Mouse (Mus musculus) cerebellum, adult 11 months (tissue): ENCODE results near the gene Gpr153.

ENCODE experiments used
- DNase-seq: peaks from one replicate; pipeline ENCODE4 v3.0.0; 2022

Gpr153 gene

DNA sequence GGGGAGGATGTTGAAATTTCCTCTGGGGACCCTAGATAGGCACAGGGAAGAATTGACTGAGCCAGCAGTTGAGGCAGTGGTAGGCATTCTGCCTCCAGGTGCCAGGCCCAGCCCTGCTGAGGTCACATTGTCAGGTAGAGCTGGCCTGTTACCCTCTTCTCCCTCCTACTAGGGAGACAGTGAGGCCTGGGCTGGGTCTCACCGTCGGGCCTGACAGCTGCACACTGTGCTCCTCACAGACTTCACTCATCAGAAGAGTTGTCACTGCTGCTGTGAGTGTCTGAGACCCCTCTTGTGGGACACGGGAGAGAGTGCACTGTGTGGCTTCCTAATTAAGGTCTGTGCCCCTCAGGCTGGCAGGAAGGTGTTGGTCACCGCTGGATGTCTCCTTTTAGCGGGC lies 8.2 kb upstream of the Gpr153 start:
- DNase-seq, result no peak

DNA sequence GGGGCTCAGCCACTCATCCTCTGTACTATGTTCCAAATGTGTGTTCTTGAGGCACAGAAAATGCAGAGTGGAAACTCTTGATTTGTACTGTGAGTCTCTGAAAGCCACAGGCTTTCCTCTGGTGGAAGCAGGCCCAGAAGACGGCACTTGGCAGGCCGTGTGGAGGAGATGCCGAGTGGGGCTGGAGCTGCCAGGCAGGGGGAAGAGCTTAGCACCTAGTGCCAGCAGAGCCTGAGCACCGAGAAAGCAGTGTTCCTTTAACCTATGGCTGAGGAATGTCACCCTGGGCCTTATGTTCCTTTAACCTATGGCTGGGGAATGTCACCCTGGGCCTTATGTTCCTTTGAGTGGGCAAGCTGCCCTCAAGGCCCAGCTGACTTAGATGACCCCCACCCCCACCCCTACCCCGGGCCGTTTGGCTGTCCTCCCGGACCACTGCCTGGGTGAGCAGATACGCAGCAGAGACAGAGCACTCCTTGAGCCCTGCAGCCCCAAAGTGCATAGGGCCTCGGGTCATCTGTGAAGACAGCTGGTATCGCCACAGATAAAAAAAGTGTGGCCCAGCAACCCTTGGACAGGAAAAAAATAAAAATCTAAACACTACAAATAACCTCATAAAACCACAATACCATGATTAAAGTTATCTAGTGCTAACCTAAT lies 7.7 kb upstream of the Gpr153 start:
- DNase-seq, result peak; percentile 74

DNA sequence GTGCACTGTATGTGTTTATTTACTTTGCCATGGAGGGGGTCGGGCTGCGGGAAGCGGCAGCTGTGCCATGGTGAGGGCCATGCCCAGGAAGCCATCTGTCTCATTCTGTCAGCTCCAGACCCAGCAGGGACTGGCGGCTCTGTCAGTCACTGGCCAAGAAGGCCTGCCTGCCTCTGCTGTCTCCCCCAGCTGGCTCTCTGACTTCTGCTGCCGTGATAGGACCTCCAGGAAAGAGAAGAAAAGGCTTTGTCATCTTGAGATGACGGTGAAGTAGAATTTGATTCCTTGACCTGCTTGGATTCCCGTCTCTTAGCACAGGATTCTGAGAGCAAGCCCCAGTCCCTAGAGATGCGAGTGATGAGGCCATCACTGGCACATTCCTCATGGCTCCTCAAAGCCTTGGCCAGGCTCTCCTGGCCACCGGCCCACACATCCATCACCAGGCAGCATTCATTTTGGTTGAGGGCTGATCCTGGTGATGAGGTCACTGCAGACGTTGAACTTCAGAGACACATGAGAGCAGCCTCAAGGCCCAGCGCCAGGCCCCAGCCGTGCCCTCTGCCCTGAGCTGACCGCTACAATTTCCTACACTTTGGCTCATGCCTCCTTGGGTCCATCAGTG lies 6.2 kb upstream of the Gpr153 start:
- DNase-seq, result peak; percentile 79

DNA sequence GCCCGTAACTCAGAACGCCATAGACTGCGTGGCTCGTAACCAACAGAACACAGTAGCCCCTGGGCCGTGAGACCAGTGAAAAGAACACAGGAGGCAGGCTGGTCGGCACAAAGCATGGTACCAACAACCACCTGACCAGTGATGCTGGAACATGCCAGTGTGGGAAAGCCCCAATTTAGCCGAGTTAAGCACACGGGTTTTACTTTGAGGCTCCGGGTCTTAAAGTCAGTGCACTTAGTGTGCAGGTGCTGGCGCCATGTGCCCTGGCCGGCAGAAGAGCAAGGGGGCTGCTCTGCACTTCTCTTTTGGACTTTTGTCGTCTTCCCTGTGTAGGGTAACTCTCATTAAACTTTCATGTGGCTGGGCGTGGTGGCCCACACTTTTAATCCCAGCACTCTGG lies 4.1 kb upstream of the Gpr153 start:
- DNase-seq, result no peak

DNA sequence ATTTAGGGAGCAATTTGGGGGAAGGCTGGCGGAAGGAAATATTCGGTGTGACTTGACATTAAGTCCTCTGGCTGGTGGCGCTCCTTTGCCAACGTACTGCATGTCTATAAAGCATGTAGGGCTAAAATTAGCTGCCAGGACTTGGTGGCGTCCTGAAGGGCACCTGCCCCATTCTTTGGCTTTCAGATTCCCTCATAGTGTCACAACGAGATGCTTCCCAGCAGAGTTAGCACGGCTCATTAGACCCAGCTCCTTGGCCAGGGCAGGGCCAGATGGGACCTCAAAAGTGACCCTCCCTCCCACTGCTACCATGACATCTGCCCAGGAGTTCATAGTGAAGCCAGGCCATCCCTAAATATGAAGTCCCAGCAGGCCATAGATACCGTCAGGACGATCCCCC lies 3.4 kb upstream of the Gpr153 start:
- DNase-seq, result peak; percentile 24

DNA sequence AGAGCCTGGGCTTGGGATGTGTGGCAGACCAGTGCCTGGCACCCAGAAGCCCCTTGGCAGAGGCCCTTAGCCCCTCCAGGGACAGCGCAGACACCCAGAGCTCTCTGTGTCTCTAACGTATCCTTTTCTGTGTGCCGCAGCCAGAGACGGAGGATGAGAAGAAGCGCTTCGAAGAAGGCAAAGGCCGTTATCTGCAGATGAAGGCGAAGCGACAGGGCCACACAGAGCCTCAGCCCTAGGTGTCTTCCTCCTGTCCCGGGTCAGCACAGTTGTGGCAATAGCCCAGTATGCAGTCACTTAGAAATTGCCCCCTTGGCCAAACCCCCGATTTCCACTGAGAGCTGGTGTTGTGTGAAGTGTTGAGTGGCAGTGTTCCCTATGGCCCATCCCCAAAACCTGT lies 2.7 kb upstream of the Gpr153 start:
- DNase-seq, result peak; percentile 22

DNA sequence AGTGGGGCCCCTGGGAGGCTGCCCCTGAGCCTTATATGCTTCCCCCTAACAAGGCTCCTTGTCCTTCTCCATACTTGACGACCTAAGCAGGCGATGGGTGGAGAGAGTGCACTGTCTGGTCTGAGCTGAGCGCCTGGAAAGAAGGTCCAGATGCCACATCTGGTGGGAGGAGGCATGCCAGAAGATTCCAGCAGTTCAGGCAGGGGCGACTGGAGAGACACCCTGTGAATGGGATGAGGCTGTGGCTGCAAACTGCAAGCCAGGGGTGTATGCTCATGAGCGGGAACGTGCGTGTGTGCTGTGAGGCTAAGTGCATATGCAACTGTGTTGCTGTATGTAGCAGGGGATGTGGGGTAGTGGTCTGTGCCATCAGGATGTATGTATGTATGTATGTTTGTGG lies 2.0 kb upstream of the Gpr153 start:
- DNase-seq, result peak; percentile 29

DNA sequence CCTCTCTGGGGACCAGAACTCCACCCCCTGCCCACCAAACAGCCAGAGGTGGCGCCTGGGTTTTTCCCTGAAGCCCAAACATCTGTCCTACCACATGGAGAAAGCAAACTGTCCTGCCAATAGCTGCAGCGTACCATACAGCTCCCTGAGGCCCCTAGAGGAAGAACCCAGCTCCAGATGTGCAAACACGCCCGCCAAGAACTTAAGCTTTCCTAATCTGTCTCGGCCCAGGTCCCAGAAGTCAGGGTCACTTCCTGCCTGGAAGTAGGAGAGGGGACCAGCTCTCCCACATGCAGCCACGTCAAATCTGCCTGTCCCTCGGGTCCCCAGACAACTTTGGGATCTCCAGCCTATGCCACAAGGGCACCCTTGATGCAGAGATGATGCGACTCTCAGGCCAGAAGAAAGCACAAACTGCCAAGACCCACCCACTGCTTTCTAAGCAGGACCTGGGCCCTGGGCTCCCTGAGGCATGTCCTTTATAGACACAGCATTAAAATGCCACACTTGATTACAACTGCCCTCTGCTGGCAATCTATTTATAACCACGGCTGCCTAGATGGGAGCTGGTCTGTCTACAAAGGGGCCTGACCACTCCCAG lies 1.5 kb upstream of the Gpr153 start:
- peak; percentile 26 for DNase-seq

DNA sequence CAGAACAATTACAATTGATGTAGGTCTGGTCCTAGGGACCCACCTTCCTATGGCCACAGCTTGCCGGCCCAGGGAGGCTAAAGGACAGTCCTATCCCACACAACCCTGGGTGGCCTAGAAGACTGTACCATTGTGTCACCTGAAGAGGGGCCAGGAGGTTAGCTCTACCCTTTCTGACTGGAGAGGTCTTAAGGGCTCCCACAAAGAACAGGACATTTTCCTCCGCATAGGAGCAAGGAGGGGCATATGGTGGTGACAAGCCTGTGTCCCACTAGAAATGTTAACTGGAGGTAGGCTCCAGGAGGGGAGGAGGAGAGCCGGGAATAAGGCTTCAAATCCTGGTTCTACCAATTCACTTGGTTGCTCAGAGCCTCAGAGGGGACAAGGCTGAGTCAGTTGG lies 841 bp upstream of the Gpr153 start:
- DNase-seq, result peak; percentile 22

DNA sequence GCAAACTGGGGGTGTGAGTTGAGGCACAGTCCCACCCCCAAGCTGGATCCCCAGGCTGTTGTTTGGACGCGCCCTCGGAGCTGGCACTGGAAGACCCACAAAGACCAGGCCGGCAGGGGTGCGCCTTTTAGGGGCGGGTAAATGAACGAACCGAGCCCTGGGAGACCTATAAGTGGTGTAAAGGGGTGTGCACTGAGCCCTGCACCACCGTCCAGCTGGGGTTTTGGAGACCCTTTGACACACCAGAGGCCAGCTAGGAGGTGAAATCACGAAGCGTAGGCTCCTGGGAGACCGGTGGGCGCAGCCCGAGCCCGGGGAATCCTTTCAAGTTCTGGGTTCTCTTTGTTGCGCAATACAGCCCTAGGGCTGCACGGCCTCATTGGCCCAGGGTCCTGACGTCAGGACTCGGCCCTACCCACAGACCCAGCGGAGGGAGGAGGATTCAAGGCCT lies 674 bp downstream of the Gpr153 start:
- peak; percentile 34 for DNase-seq

DNA sequence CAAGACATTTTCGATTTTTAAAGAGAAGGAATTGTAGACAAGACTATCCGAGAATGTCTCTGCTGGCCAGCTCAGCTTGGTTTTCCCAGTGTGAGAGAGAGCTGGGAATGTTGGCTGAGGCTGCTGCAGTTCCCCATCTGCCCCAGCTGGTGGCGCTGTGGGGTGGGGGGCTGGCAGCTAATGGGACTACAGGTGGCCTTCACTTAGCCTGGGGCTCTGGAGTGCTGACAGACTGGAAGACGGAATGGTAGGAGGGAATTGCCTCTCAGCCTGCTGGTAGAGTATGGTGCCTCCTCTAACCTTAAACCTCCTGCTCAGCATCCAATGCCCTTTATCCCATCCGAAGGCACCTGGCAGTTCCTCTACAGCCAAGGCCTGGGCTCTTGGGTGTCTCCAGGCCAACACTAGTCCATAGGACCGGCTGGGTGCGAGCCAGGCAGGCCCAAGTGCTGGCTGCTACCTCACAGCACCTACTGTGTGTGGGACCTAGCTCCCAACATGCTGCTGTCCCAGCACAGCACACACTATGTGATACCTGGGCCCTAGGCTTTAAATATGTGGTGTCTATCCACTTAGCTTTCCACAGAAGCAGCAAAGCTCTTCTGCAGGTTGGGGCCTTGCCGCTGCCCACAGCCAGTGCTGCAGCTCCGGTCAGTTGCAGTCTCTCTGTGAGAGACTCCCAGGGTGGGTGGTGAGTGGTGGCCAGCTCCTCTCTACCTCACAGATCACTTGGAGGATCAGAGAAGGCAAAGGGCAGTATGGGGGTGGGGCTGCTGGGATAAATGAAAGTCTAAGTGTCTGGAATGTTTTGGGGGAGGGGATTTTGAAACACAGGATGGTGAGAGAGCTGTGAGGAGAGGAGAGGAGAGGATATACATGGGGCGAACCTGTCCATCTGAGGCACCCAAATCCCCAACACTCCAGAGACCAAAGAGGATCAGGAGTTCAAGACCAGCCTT lies 2.6 kb downstream of the Gpr153 start:
- peak; percentile 65 for DNase-seq

DNA sequence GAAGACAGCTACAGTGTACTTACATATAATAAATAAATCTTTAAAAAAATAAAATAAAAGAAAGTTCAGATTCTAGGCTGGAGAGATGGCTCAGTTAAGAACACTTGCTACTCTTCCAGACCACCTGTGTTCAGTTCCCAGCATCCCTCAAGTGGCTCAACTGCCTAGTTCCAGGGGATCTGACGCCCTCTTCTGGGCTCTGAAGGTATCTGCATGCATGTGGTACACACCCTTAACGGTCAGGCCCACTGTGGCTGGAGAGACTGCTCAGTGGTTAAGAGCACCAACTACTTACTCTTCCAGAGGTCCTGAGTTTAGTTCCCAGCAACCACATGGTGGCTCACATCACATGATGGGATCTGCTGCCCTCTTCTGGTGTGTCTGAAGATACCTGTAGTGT lies 3.9 kb downstream of the Gpr153 start:
- no peak for DNase-seq

DNA sequence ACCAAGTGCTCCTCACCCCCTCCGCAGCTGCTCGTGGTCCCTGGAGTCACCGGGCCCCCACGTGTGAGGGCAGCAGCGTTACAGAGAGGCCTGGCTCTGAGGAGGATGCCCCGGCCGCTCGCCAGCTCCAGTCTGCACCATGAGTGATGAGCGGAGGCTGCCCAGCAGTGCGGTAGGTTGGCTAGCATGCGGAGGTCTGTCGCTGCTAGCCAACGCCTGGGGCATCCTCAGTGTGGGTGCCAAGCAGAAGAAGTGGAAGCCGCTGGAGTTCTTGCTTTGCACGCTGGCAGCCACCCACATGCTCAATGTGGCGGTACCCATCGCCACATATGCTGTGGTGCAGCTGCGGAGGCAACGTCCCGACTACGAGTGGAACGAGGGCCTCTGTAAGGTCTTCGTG lies 5.0 kb downstream of the Gpr153 start:
- DNase-seq, result no peak

DNA sequence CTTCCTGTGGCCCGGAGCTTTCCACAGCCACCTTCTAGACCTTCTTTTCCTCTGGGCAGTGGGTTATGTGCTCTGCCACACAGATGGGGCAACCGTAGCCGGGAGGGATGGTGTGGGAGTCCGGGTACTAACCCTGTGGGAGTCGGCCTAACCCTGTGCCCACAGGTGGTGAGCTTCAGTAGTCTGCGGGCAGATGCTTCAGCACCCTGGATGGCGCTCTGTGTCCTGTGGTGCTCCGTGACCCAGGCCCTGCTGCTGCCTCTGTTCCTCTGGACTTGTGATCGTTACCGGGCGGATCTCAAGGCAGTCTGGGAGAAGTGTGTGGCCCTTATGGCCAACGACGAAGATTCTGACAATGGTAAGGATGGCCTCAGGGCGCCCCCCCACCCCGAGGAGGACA lies 7.6 kb downstream of the Gpr153 start:
- no peak for DNase-seq

DNA sequence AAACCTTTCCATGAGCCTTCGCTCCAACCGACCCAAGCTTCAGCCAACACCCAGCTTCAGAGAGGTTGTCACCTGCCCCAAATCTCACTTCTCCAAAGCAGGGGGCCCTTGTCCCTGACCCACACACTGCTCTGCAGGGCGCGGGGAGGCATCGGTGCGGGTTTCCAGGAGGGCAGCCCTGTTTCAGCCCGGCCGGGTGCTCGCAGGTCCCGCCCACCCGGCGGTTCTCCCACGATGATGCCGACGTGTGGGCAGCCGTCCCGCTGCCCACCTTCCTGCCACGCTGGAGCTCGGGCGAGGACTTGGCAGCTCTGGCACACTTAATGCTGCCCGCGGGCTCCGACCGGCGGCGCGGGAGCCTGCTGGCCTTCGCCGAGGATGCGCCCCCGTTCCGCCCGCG lies 8.7 kb downstream of the Gpr153 start:
- no peak for DNase-seq

DNA sequence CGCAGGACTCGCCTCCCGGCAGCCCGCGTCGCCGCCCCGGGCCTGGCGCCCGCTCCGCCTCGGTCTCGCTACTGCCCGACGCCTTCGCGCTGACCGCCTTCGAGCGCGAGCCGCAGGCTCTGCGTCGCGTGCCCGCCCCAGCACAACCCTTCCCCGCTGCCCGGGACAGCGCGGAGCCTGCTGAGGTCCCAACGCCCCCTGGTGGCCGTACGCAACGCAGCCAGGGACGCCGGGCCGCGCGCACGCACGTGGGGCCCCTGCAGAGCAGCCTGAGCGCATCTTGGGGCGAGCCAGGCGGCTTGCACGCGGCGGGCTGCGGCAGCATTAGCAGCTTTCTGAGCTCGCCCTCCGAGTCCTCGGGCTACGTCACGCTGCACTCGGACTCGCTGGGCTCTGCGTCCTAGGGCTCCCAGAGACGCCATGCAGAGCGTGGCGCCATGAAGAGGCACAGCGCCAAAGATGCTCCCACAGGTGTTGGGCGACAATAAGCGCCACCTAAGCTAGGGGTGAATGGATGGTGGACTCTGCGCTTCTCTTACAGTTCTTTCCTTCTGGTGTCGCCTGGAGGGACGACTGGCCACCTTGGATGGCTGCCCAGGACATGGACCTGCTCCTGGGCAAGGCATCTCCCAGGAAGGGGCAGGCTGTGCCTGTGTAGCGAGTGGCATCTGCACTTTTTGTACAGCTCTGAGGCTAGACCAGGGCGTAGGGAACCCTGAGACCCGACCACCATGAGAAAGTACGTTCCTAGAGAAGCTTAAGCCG lies 9.3 kb downstream of the Gpr153 start:
- DNase-seq, result peak; percentile 81

DNA sequence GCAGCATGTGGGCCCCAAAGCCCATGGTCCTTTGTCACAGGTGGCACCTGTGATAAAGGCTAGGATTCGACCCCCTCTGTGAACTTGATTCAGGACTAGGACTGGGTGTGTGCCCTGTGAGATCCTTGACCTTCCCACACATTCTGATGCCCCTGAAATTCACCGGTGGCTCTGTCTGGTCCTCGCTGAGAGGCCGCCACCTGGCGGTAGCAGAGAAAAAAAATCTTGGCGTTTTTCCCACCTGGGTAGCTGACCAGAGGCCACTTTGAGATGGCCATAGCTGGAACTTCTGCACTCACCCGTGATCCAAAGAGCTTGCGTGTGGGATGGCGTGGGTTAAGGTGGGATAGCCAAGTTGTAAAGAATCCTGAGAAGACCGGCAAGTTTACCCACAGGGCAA lies 11.5 kb downstream of the Gpr153 start:
- DNase-seq, result peak; percentile 77

DNA sequence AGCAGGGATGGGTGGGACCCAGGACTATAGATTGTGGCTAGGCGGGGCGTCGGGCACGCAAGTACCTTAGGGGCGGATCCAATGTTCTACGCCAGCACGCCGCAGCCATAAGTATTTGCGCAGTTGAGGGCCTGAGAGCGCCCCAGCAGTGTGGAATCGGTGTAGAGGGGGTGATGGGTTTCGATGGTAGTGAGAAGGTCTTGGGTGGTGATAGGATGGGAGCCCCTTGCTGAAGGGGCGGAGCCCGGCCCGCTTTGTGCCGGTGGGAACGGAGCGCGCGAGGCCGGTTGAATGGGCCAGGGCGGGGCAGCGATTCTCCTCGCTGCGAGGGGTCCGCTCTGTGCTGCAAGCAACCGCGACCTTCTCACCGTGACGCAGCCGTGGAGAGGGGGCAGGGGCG lies 12.2 kb downstream of the Gpr153 start:
- DNase-seq, result no peak

DNA sequence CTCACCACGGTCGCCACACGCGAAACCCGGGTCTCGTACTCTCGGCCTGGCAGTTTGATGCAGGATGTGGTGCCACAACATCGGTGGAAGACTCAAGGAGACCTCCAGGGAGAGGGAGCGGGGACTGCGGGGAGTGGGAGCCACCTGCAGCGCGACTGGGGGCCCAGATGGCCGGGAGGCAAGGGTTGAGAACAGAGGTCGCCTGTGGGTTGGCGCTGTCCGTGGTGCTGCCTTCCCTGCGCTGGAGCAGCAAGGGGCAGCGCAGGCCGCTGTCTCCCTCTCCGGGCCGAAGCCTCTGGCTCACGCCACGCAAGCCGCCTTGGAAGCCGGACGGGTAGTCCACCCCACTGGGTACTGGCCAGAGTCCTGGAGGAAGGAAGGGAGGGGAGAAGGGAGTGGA lies 12.9 kb downstream of the Gpr153 start:
- no peak for DNase-seq

DNA sequence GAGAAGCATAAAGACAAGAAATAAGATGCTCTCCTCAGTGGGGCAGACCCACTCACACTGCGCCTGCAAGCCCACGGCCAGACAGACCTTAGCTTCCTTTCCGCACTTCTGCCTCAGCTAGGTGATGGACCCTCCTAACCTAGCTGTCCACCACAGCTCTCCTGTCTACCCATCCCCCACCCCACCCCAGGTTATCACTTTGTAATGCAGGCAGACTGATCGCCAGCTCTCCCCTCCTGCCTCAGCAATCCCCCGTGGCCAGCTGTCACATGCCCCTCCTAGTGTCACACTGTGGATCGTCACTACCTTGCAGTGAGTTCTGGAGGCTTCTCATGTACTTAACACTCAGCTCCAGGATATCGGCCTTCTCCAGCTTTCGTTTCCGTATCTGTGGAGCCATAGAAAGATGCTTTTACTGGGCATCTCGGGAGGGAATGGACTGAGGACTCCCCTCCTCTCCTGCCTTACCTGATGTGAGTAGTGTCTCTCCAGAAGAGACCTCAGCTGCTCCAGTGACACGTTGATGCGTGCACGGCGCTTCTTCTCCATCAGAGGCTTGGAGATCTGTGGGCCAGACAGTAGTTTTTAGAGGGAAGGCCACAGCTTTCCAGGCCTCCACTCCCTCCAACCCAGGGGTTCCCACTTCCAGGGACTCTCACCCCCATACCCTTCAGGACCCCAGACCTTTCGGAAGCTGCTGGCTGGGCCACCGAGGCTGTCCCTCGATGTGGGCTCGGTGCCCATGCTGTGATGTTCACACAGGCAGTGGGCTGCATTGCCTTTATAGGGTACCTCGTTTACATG lies 13.5 kb downstream of the Gpr153 start:
- no peak for DNase-seq

DNA sequence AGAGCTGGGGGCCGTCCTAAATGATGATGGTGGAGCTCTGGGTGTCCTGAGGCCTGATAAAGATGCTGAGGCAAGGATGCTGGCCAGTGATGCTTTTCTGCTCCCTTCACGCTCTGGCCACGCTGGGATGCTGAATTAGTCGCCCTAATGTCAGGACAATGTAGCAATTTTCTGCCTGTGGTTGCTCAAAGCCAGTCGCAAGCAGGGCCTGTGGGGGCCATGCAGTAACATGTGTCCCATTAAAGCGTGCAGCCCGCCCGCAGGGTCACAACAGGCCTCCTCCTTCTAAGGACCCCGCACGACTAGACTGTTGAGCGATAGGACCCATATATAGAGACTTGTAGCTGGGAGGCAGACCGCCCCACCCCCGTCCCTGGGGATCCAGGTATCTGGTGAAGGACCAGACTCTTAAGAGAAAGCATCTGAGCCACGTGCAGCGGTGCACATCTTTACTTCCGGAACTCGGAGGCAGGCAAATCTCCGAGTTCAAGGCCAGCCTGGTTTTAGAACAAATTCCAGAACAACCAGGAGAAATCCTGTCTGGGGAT lies 14.4 kb downstream of the Gpr153 start:
- no peak for DNase-seq
